In the genomic region with DNA sequence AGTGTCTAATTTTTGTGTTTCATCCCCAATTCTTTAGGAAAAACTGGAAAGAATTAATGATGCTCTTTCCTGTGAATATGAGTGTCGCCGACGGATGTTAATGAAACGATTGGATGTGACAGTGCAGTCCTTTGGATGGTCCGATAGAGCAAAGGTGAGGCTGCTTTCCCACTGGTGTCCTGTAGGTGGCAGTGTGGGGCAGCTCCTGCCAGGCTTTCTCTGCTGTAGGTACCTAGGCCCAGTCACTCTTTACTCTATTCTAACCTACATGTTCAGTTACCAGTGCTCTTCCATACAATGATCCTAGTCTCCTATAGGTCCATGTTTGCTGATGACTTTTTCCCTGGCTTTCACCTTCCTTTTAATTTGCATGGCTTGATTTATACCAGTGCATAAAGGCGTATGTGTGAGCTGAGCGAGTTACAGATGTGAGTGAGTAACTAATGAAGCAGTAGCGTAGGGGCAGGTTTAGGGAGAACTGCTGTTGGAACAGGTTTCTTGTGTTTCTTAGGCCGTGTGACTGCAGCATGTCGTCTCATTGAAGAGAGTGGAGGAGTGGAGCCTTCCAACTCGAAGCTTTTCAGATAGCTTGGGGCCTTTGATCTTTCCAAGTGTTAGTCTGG, we compare ENCODE assay signal across 8 mouse cellular contexts. TPM values are rescaled to one million over a fixed set of nuclear protein-coding genes. Genes with fewer than 3 reads are reported as not detected.
DNase-seq lines count a peak whose midpoint lies in the region; ATAC-seq and TF ChIP-seq lines count a peak whose summit lies in the region.

No protein-coding gene starts in this region.

- peak; percentile 98; the same call in 1 of the 2 replicates for TF ChIP-seq CTCF in gastrocnemius, adult 2 months (IDR thresholded peaks at IDR 0.05)
- TF ChIP-seq CTCF in midbrain, postnatal 0 days (IDR thresholded peaks at IDR 0.05): peak; percentile 95

- no peak overlapping the region for H3K4me3 ChIP-seq in gastrocnemius, adult 2 months
- no peak overlapping the region for H3K4me3 ChIP-seq in limb, embryonic 10.5 days
- H3K4me3 ChIP-seq in midbrain, postnatal 0 days (ENCODE audit: low read depth, low read length): no peak overlapping the region

- no peak overlapping the region for H3K27ac ChIP-seq in gastrocnemius, adult 2 months
- H3K27ac ChIP-seq in limb, embryonic 10.5 days: no peak overlapping the region
- H3K27ac ChIP-seq in midbrain, postnatal 0 days (ENCODE audit: low read depth, low read length): no peak overlapping the region

- peaks cover 78% of the 10 kb centered on the region for H3K36me3 ChIP-seq in limb, embryonic 10.5 days
- H3K36me3 ChIP-seq in midbrain, postnatal 0 days (ENCODE audit: insufficient read depth, low read length): peaks cover 17% of the 10 kb centered on the region

- intact Hi-C loops in gastrocnemius, adult 2 months (cut with DNase I): loop anchor here (1.0 kb wide), 1 partner anchor 175 kb away; no protein-coding TSS in a partner anchor

- no peaks in the 10 kb centered on the region for H3K4me1 ChIP-seq in limb, embryonic 10.5 days
- H3K4me1 ChIP-seq in midbrain, postnatal 0 days (ENCODE audit: insufficient read depth, low read length): no peaks in the 10 kb centered on the region

- H3K9ac ChIP-seq in midbrain, postnatal 0 days (replicated peaks; ENCODE audit: low read length, poor library complexity, severe bottlenecking): no peak overlapping the region

- H3K9me3 ChIP-seq in limb, embryonic 10.5 days (replicated peaks): no peaks in the 10 kb centered on the region
- H3K9me3 ChIP-seq in midbrain, postnatal 0 days (ENCODE audit: low read length): no peaks in the 10 kb centered on the region

- H3K27me3 ChIP-seq in limb, embryonic 10.5 days (ENCODE audit: low read depth, poor library complexity, severe bottlenecking): no peaks in the 10 kb centered on the region
- H3K27me3 ChIP-seq in midbrain, postnatal 0 days (ENCODE audit: insufficient read depth, low read length): no peaks in the 10 kb centered on the region

- 78% methylated on average over 11 of the region's 11 CpGs for WGBS in limb, embryonic 10.5 days
- WGBS in midbrain, postnatal 0 days: 69% methylated on average over 11 of the region's 11 CpGs

- no peak overlapping the region for H3K4me2 ChIP-seq in midbrain, postnatal 0 days (ENCODE audit: low read depth, low read length, poor library complexity, severe bottlenecking)

- peak; percentile 93 for ATAC-seq in activated CD4-positive, CD25-positive, alpha-beta regulatory T cell, adult 4 months
- peak; percentile 49 for ATAC-seq in midbrain, postnatal 0 days (ENCODE audit: low FRiP score)

- peak; percentile 20 for DNase-seq in 3134 (ENCODE audit: extremely low read depth, insufficient read length, low spot score)
- peak; percentile 46 to 77 for DNase-seq in cerebellum, postnatal 4 days (ENCODE audit: low spot score in 2 of 2)
- DNase-seq in gastrocnemius, adult 2 months: peak; percentile 68
- DNase-seq in kidney, adult 11 months: peak; percentile 40
- peak; percentile 72 for DNase-seq in limb, embryonic 10.5 days (ENCODE audit: low spot score)
- peak; percentile 54 for DNase-seq in midbrain, postnatal 0 days (ENCODE audit: low spot score)
- DNase-seq in spleen, postnatal 14 days (ENCODE audit: low spot score in 2 of 2): peak; percentile 51 to 67

RNA-seq across cellular contexts. Expression of gene Fam98b, which starts 14.4 kb away (rescaled TPM):
- 1 to 10 TPM; 7.8 to 9.5 TPM for polyA plus RNA-seq in activated CD4-positive, CD25-positive, alpha-beta regulatory T cell, adult 4 months (2017; shearing (Covaris generic))
- 10 to 100 TPM; 20.4 to 21.9 TPM for total RNA-seq in gastrocnemius, adult 2 months (2021)
- 18.7 and 19.2 TPM in 2 replicates for polyA plus RNA-seq in limb, embryonic 10.5 days (2016; fragmentation: Nextera tagmentation; extraction: Ambion mirVana)
- total RNA-seq in midbrain, postnatal 0 days (2014; rRNA removed): 9.8 and 12.4 TPM in 2 replicates
- 6.8 and 10.0 TPM in 2 replicates for polyA plus RNA-seq in midbrain, postnatal 0 days (2015; fragmentation: Nextera tagmentation; extraction: Ambion mirVana)

Comparison
In these comparisons a context has a peak if more than half of its experiments do, and no peak if none do; other contexts are left out.
1. DNase-seq: peak in every context shown above with its lines; median percentile 72 in limb, embryonic 10.5 days; 68 in gastrocnemius, adult 2 months; 62 in cerebellum, postnatal 4 days; 59 in spleen, postnatal 14 days; 54 in midbrain, postnatal 0 days; 40 in kidney, adult 11 months; 20 in 3134.